Mouse (Mus musculus): ENCODE measurements around the gene Atg9a. TPM values are rescaled to one million over a fixed set of nuclear protein-coding genes. Genes with fewer than 3 reads are reported as not detected.
A peak's percentile ranks its signal among the peaks of the same experiment; 100 is the strongest.

The Atg9a gene
- polyA plus RNA-seq, 1 experiment from 2014 or later: 26.2 TPM

DNA sequence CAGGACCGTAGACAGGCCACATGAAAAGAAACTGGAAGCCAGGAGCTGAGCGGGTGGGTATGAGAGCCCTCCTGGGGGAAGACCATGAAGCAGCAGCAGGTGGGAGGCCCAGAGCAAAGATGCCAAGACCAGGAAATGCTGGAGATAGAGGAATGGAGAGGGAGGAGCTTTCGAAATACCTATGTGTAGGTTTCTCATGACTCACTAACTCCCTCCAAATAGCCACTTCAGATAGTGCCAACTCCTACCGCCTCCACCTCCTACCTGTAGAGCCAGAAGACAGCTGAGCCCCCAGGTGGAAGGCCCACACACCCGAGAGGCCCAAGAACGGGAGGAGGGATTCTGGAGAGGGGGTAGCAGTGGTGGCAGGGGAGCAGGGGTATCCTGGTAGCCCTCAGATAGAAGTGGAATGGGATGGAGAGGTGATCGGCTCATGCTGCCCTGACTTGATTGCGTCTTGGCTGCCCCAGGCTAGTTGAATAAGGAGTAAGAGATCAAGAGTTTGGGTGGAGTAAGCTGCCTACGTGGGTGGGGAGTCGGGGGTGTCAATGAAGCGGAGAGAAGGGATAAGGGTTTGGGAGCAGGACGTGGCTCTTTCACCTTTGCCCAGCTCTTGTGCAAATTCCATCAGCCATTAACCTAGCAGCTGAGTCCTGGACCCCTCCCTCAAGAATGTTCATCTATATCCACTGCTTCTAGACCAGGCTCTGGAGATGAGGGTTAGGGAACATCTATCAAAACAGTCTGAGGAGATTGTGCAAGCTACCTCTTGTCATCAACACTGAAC, 58.4 kb downstream of the Atg9a start, which contains the start of gene Slc23a3:
TSS of gene Slc23a3 (minus strand) at position 470 of the 787 bp plus-strand sequence.
- Histone ChIP-seq H3K27ac (peak within 1 kb of the TSS; percentile 55), H3K4me1 (peaks cover 63% of the 10 kb centered on the region), H3K9me3 (replicated peaks) (no peaks in the 10 kb centered on the region), H3K4me2 (peak within 1 kb of the TSS; percentile 32; the same call in 1 of the 2 replicates), H3K4me3 (no peak within 1 kb of the TSS), H3K27me3 (replicated peaks) (peaks cover 12% of the 10 kb centered on the region; the same call in 1 of the 2 replicates), H3K9ac (peak within 1 kb of the TSS; percentile 12), H3K36me3 (peaks cover 40% of the 10 kb centered on the region)
- WGBS (ENCODE audit: insufficient replicate concordance): 58% methylated on average over 12 of the region's 12 CpGs
- ATAC-seq: no peak

Small RNA genes lying within 50 kb of the gene (microRNA-seq; reads per million reads assigned to microRNA genes)
- gene Gm27943: not detected

Other genes starting within 250 kb of the Atg9a start
- gene Ihh, start 240.5 kb downstream of the Atg9a start, polyA plus RNA-seq (2016; fragmentation: Nextera tagmentation; extraction: Ambion mirVana): 2.9 and 3.0 TPM in 2 replicates
- 6.7 and 6.8 TPM in 2 replicates for gene Nhej1, start 67.0 kb downstream of the Atg9a start, polyA plus RNA-seq (2016; fragmentation: Nextera tagmentation; extraction: Ambion mirVana)
- 0.36 and 1.1 TPM in 2 replicates for gene Slc23a3, start 58.3 kb downstream of the Atg9a start, polyA plus RNA-seq (2016; fragmentation: Nextera tagmentation; extraction: Ambion mirVana)
- gene Cnppd1, start 49.5 kb downstream of the Atg9a start, polyA plus RNA-seq (2016; fragmentation: Nextera tagmentation; extraction: Ambion mirVana): 53.2 and 54.0 TPM in 2 replicates
- gene Retreg2, start 49.4 kb downstream of the Atg9a start, polyA plus RNA-seq (2016; fragmentation: Nextera tagmentation; extraction: Ambion mirVana): 69.4 and 73.5 TPM in 2 replicates
- gene Zfand2b, start 23.6 kb downstream of the Atg9a start, polyA plus RNA-seq (2016; fragmentation: Nextera tagmentation; extraction: Ambion mirVana): 43.5 and 46.3 TPM in 2 replicates
- gene Abcb6, start 11.8 kb downstream of the Atg9a start, polyA plus RNA-seq (2016; fragmentation: Nextera tagmentation; extraction: Ambion mirVana): 82.0 and 86.2 TPM in 2 replicates
- gene Ankzf1, start within 50 bp of the Atg9a start, polyA plus RNA-seq (2016; fragmentation: Nextera tagmentation; extraction: Ambion mirVana): 13.4 and 14.5 TPM in 2 replicates
- gene Glb1l, start 18.6 kb upstream of the Atg9a start, polyA plus RNA-seq (2016; fragmentation: Nextera tagmentation; extraction: Ambion mirVana): 5.2 and 6.1 TPM in 2 replicates
- 107 and 110 TPM in 2 replicates for gene Stk16, start 18.6 kb upstream of the Atg9a start, polyA plus RNA-seq (2016; fragmentation: Nextera tagmentation; extraction: Ambion mirVana)
- 465 and 490 TPM in 2 replicates for gene Tuba4a, start 27.7 kb upstream of the Atg9a start, polyA plus RNA-seq (2016; fragmentation: Nextera tagmentation; extraction: Ambion mirVana)
- not detected in 2 replicates for gene A630095N17Rik, start 39.9 kb upstream of the Atg9a start, polyA plus RNA-seq (2016; fragmentation: Nextera tagmentation; extraction: Ambion mirVana)
- gene Dnajb2, start 44.2 kb upstream of the Atg9a start, polyA plus RNA-seq (2016; fragmentation: Nextera tagmentation; extraction: Ambion mirVana): 27.2 and 27.8 TPM in 2 replicates
- 0.79 and 0.82 TPM in 2 replicates for gene Ptprn, start 72.3 kb upstream of the Atg9a start, polyA plus RNA-seq (2016; fragmentation: Nextera tagmentation; extraction: Ambion mirVana)
- gene Resp18, start 86.2 kb upstream of the Atg9a start, polyA plus RNA-seq (2016; fragmentation: Nextera tagmentation; extraction: Ambion mirVana): 0.32 TPM in 1 of 2 replicates, not detected in the other
- 66.3 and 67.4 TPM in 2 replicates for gene Dnpep, start 125.8 kb upstream of the Atg9a start, polyA plus RNA-seq (2016; fragmentation: Nextera tagmentation; extraction: Ambion mirVana)
- 6.9 and 7.4 TPM in 2 replicates for gene Des, start 168.1 kb upstream of the Atg9a start, polyA plus RNA-seq (2016; fragmentation: Nextera tagmentation; extraction: Ambion mirVana)
- gene Speg, start 183.1 kb upstream of the Atg9a start, polyA plus RNA-seq (2016; fragmentation: Nextera tagmentation; extraction: Ambion mirVana): 11.4 and 14.3 TPM in 2 replicates
- gene Gmppa, start 243.7 kb upstream of the Atg9a start, polyA plus RNA-seq (2016; fragmentation: Nextera tagmentation; extraction: Ambion mirVana): 44.0 and 47.9 TPM in 2 replicates

All from liver, embryonic 12.5 days (tissue).